Mouse (Mus musculus) fat pad, adult 2 months (tissue): ENCODE results near the gene Zfp324.
"Not testable (repeated sequence)": the region's sequence is repeated elsewhere in the genome, so short reads cannot be mapped to it uniquely, and the experiment has no call there.

Source experiments
- DNase-seq: peaks from one replicate; pipeline ENCODE4 v3.0.0-alpha.2; 2011; ENCODE audit warnings: low read depth, low spot score; ENCODE audit errors: extremely low read depth

Gene Zfp324

GRCm38 (mm10) chr7:12965678-12966091 is at the start of gene Zfp324:
TSS of gene Zfp324 (plus strand) at chr7:12965838.
- peak; percentile 33 for DNase-seq

GRCm38 (mm10) chr7:12920495-12920894 is 45.1 kb upstream of the Zfp324 start:
- DNase-seq, result not testable (repeated sequence)

- no peak for DNase-seq
These were observed 44.3 kb upstream of the Zfp324 start for GRCm38 (mm10) chr7:12921318-12921704.

GRCm38 (mm10) chr7:12921705-12922465 is 43.8 kb upstream of the Zfp324 start, which contains the start of gene Rps5:
TSS of gene Rps5 (plus strand) at chr7:12922290.
- peak; percentile 90 for DNase-seq

- DNase-seq, result no peak
These were observed 42.9 kb upstream of the Zfp324 start for GRCm38 (mm10) chr7:12922729-12923128.

- DNase-seq, result no peak
These were observed 39.3 kb upstream of the Zfp324 start for GRCm38 (mm10) chr7:12926316-12926715.

- DNase-seq, result no peak
These were observed 38.4 kb upstream of the Zfp324 start, which contains the start of gene Rnf225 for GRCm38 (mm10) chr7:12927191-12927680. TSS of gene Rnf225 (plus strand) at chr7:12927416.

- DNase-seq, result no peak
These were observed 37.7 kb upstream of the Zfp324 start for GRCm38 (mm10) chr7:12927693-12928589.

- no peak for DNase-seq
These were observed 32.0 kb upstream of the Zfp324 start for GRCm38 (mm10) chr7:12933615-12934140.

GRCm38 (mm10) chr7:12934808-12935207 is 30.8 kb upstream of the Zfp324 start:
- DNase-seq, result no peak

- not testable (repeated sequence) for DNase-seq
These were observed 28.3 kb upstream of the Zfp324 start for GRCm38 (mm10) chr7:12937254-12937803.

GRCm38 (mm10) chr7:12940599-12940998 is 25.0 kb upstream of the Zfp324 start:
- no peak for DNase-seq

- DNase-seq, result no peak
These were observed 22.1 kb upstream of the Zfp324 start for GRCm38 (mm10) chr7:12943488-12943887.

- peak; percentile 69 for DNase-seq
These were observed 16.4 kb upstream of the Zfp324 start for GRCm38 (mm10) chr7:12949032-12949871.

GRCm38 (mm10) chr7:12949872-12950229 is 15.8 kb upstream of the Zfp324 start:
- DNase-seq, result no peak

- no peak for DNase-seq
These were observed 10.7 kb upstream of the Zfp324 start for GRCm38 (mm10) chr7:12954896-12955295.

GRCm38 (mm10) chr7:12957511-12957910 is 8.1 kb upstream of the Zfp324 start:
- DNase-seq, result no peak

- no peak for DNase-seq
These were observed 6.7 kb upstream of the Zfp324 start for GRCm38 (mm10) chr7:12958948-12959347.

- no peak for DNase-seq
These were observed 5.9 kb upstream of the Zfp324 start for GRCm38 (mm10) chr7:12959718-12960117.

- peak; percentile 39 for DNase-seq
These were observed 4.0 kb upstream of the Zfp324 start for GRCm38 (mm10) chr7:12961511-12962141.
